Mouse (Mus musculus) kidney, adult 2 months (tissue): Measurements from ENCODE around the gene Ctsz.
A peak's percentile ranks its signal among the peaks of the same experiment; 100 is the strongest.

Source experiments
- CTCF ChIP-seq: fragments of 200-500 bp; conservative IDR thresholded peaks from 2 replicates; pipeline ENCODE4 v1.5.1; 2011; ENCODE audit warnings: low read depth, mild to moderate bottlenecking, control low read depth, low read length, moderate library complexity, mixed read lengths; ENCODE audit not compliant: insufficient read depth, insufficient read length
- POLR2A ChIP-seq: fragments of 200-500 bp; IDR thresholded peaks from one replicate; pipeline ENCODE4 v1.6.1; 2011; ENCODE audit warnings: low read depth, low read length, control low read depth

DNA sequence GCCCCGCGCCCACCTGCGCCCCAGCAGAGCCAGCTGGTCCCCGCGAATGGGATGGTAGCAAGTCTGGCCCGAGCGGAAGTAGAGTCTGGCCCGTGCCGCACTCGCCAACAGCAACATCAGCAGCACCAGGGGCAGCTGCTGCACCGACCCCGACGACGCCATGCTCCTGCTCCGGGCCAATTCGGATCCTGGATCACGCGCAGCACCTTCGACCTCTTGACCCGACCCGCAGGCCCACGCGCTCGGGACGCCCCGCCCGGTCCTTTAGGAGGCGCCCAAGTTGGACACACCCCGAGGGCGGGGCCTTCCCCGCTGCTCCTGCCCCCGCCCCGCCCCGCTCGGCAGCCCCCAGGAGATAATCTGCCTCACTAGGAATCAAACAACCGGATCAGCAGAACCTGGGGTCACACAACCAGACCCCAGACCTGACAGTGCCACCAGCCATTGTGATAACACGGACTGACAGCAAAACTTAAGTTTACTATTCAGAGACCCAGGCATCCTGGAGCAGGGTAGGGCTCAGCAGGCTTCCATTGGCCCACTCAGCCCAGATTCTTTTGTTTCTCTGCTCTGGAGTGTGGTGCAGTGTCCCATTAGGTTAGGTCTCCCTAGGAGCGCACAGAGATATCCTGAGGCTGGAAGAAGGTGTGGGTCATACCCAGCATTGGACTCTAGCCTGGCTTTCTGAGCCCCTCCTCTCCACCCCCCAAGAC lies at the start of gene Ctsz:
- no peak for TF ChIP-seq CTCF
- peak; percentile 10 for TF ChIP-seq POLR2A
